Mouse (Mus musculus) liver, embryonic 14.5 days (tissue): ENCODE results near the gene Mrps6. TPM values are rescaled to one million over a fixed set of nuclear protein-coding genes. Genes with fewer than 3 reads are reported as not detected.

Experiments used
- ATAC-seq: fragments of 200-750 bp; cut with Nextera tagmentation; 2 replicates; pipeline ENCODE4 v1.8.0; 2017; ENCODE audit warnings: moderate number of reproducible peaks, mild to moderate bottlenecking, moderate library complexity; ENCODE audit not compliant: insufficient read depth
- DNase-seq, 3 experiments: peaks; one replicate each; pipeline ENCODE4 v3.0.0-alpha.2; 2012 to 2013; ENCODE audit warnings: low read depth in 3 of 3, low spot score in 3 of 3
- H3K27ac ChIP-seq: fragments of 300-500 bp; sonication (generic); 2 replicates; pipeline ENCODE4 v1.5.1; 2014; ENCODE audit warnings: moderate library complexity, mild to moderate bottlenecking, control low read depth, inconsistent platforms
- H3K27me3 ChIP-seq: fragments of 300-500 bp; sonication (generic); 2 replicates; pipeline ENCODE4 v1.6.1; 2014; ENCODE audit warnings: mild to moderate bottlenecking, low read length, moderate library complexity; ENCODE audit not compliant: control insufficient read depth, insufficient read depth
- H3K36me3 ChIP-seq: fragments of 300-500 bp; sonication (generic); replicated peaks from 2 replicates; pipeline ENCODE4 v1.6.1; 2014; ENCODE audit warnings: low read depth; ENCODE audit not compliant: control insufficient read depth, insufficient read depth
- H3K4me1 ChIP-seq, 2 experiments: fragments of 200-500 bp in 1 of 2; fragments of 300-500 bp in 1 of 2; sonication (generic) in 1 of 2; replicated peaks; 2 replicates each; pipeline ENCODE4 v1.6.1; 2012 to 2014; ENCODE audit warnings: antibody characterized with exemption in 1 of 2, inconsistent platforms in 1 of 2, low read length in 1 of 2; ENCODE audit not compliant: control insufficient read depth in 2 of 2, insufficient read depth in 2 of 2
- H3K4me2 ChIP-seq: fragments of 300-500 bp; sonication (generic); 2 replicates; pipeline ENCODE4 v1.6.1; 2014; ENCODE audit warnings: low read depth, mild to moderate bottlenecking, control low read depth, moderate library complexity
- H3K4me3 ChIP-seq, 2 experiments: fragments of 200-500 bp in 1 of 2; fragments of 300-500 bp in 1 of 2; sonication (generic) in 1 of 2; 2 replicates each; pipeline ENCODE4 v1.5.1; 2012 to 2014; ENCODE audit warnings: low read depth in 2 of 2, low read length in 2 of 2, mild to moderate bottlenecking in 2 of 2, control low read depth in 1 of 2, inconsistent platforms in 1 of 2, moderate library complexity in 1 of 2; ENCODE audit not compliant: insufficient read depth in 1 of 2
- H3K9ac ChIP-seq: fragments of 300-500 bp; sonication (generic); replicated peaks from 2 replicates; pipeline ENCODE4 v1.6.1; 2014; ENCODE audit warnings: mild to moderate bottlenecking, control low read depth, moderate library complexity
- H3K9me3 ChIP-seq: fragments of 300-500 bp; sonication (generic); 2 replicates; pipeline ENCODE4 v1.6.1; 2016; ENCODE audit warnings: low read length, mixed read lengths; ENCODE audit not compliant: control insufficient read depth
- CTCF ChIP-seq: IDR thresholded peaks from 2 replicates; pipeline ENCODE4 v1.5.1; 2016; ENCODE audit warnings: antibody characterized with exemption, low read depth, control low read depth
- EP300 ChIP-seq: IDR thresholded peaks from 2 replicates; pipeline ENCODE4 v1.6.1; 2016; ENCODE audit warnings: antibody characterized with exemption, low read depth
- WGBS: fragments of 180-500 bp; shearing (Covaris S2); extraction: QIAGEN DNeasy Blood & Tissue Kit; methylation state at CpG from one replicate; pipeline ENCODE4 v1.1.7; 2014; ENCODE audit not compliant: insufficient replicate concordance; 5-methylcytosine and 5-hydroxymethylcytosine counted together
- polyA plus RNA-seq, 2 experiments: library from polyadenylated mRNA; depleted of rRNA in 1 of 2; stranded (reverse) in 1 of 2; unstranded in 1 of 2; fragments of >200 nt; fragmentation: Nextera tagmentation in 1 of 2; extraction: Ambion mirVana in 1 of 2; gene quantifications; 2 replicates each; pipeline versions ENCODE4 v1.2.1 to v1.2.3; 2012 to 2014

The Mrps6 gene
- polyA plus RNA-seq, 2 experiments, result 15.2 to 30.2 TPM

GRCm38 (mm10) chr16:92158021-92158455 lies 100.0 kb downstream of the Mrps6 start:
- peak; percentile 45; the same call in 1 of the 2 replicates for ATAC-seq
- peaks cover 4% of the 10 kb centered on the region; the same call in 1 of the 2 replicates for H3K27me3 ChIP-seq
- peak in 1 of 3 experiments; percentile 4 for DNase-seq
- H3K9ac ChIP-seq, result no peak overlapping the region
- no peaks in the 10 kb centered on the region for H3K9me3 ChIP-seq
- peak overlapping the region; percentile 50 for H3K4me2 ChIP-seq
- H3K4me1 ChIP-seq, result no peaks in the 10 kb centered on the region
- H3K4me3 ChIP-seq, result peak overlapping the region in 1 of 2 experiments; percentile 25; a peak in 1 of 4 replicates
- no peak overlapping the region; the same call in 1 of the 2 replicates for H3K27ac ChIP-seq
- TF ChIP-seq EP300, result no peak
- TF ChIP-seq CTCF, result no peak
- WGBS, result 10% methylated on average over 14 of the region's 14 CpGs
- H3K36me3 ChIP-seq, result no peaks in the 10 kb centered on the region

- Histone ChIP-seq H3K36me3 (no peaks in the 10 kb centered on the region), H3K27ac (no peak overlapping the region), H3K4me1 (no peaks in the 10 kb centered on the region), H3K27me3 (peaks cover 4% of the 10 kb centered on the region; the same call in 1 of the 2 replicates), H3K9ac (no peak overlapping the region), H3K9me3 (no peaks in the 10 kb centered on the region), H3K4me2 (peak overlapping the region; percentile 50), H3K4me3 (peak overlapping the region; percentile 3 to 25; a peak in 2 of 4 replicates)
- 5% methylated on average over 30 of the region's 30 CpGs for WGBS
- no peak for TF ChIP-seq CTCF
- TF ChIP-seq EP300, result no peak
- DNase-seq (no peak), ATAC-seq (peak; percentile 70)
Measured at GRCm38 (mm10) chr16:92158461-92159091, 100.5 kb downstream of the Mrps6 start.

GRCm38 (mm10) chr16:92159114-92159513 lies 101.0 kb downstream of the Mrps6 start:
- Histone ChIP-seq H3K36me3 (no peaks in the 10 kb centered on the region), H3K4me3 (no peak overlapping the region), H3K4me1 (no peaks in the 10 kb centered on the region), H3K9me3 (no peaks in the 10 kb centered on the region), H3K27me3 (peaks cover 4% of the 10 kb centered on the region; the same call in 1 of the 2 replicates), H3K9ac (no peak overlapping the region), H3K27ac (no peak overlapping the region), H3K4me2 (peak overlapping the region; percentile 50; the same call in 1 of the 2 replicates)
- no peak for ATAC-seq
- DNase-seq, result no peak
- TF ChIP-seq CTCF (no peak), EP300 (no peak)
- WGBS, result 21% methylated on average over 6 of the region's 6 CpGs

Other genes with a start within 250 kb of the Mrps6 start
- not detected in 2 replicates for gene Gm49711, start within 50 bp of the Mrps6 start, polyA plus RNA-seq (2012; rRNA removed)
- gene Gm49711, start within 50 bp of the Mrps6 start, polyA plus RNA-seq (2014; fragmentation: Nextera tagmentation; extraction: Ambion mirVana), result not detected in 2 replicates
- 0.37 and 0.44 TPM in 2 replicates for gene Slc5a3, start 52 bp downstream of the Mrps6 start, polyA plus RNA-seq (2012; rRNA removed)
- 0.70 and 0.97 TPM in 2 replicates for gene Slc5a3, start 52 bp downstream of the Mrps6 start, polyA plus RNA-seq (2014; fragmentation: Nextera tagmentation; extraction: Ambion mirVana)
- gene Kcne2, start 234.1 kb downstream of the Mrps6 start, polyA plus RNA-seq (2012; rRNA removed), result not detected in 2 replicates
- not detected in 2 replicates for gene Kcne2, start 234.1 kb downstream of the Mrps6 start, polyA plus RNA-seq (2014; fragmentation: Nextera tagmentation; extraction: Ambion mirVana)
- gene Smim11, start 243.0 kb downstream of the Mrps6 start, polyA plus RNA-seq (2012; rRNA removed), result 15.4 and 24.8 TPM in 2 replicates
- 53.1 and 58.9 TPM in 2 replicates for gene Smim11, start 243.0 kb downstream of the Mrps6 start, polyA plus RNA-seq (2014; fragmentation: Nextera tagmentation; extraction: Ambion mirVana)